Mouse (Mus musculus) adrenal gland (tissue): ENCODE data around the gene Gzmd.
"Not testable (repeated sequence)": the region's sequence is repeated elsewhere in the genome, so short reads cannot be mapped to it uniquely, and the experiment has no call there.

ENCODE experiments used
- intact Hi-C: fragments of 180-260 bp; cut with DNase I; formaldehyde crosslinking; loops from one replicate; pipeline ENCODE4 v1.15.1; 2025
- long read RNA-seq, 2 experiments: library from polyadenylated mRNA; unstranded; transcript quantifications; one replicate each; pipeline ENCODE4 v2.0.0; 2020; ENCODE audit warnings: borderline replicate concordance in 1 of 2; ENCODE audit not compliant: insufficient replicate concordance in 1 of 2

Gene Gzmd
- long read RNA-seq, experiment 1 = 0 reads
- long read RNA-seq, experiment 2 = 0 reads

DNA sequence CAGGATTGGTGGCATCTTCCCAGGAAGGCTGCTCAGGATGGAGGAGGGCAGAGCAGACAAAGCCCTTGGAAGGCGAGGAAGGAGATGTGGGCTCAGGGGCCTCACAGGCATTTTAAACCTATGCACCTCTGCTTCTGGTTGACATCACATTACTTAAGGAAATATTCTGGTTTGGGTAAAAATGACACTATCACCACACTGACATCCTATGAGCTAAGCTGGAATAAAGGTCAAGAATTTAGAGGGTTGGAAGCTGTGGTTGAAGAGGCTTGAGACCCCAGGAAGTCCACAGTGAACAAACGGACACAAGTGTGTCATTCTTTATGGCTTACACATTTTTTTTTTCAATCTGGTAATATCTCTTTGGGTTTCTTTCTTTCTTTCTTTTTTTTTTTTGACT, at the start of gene Gzmd:
Gzmd (minus strand) TSS at position 101 of the 400 bp plus-strand sequence.
- intact Hi-C loops = not testable (repeated sequence)

DNA sequence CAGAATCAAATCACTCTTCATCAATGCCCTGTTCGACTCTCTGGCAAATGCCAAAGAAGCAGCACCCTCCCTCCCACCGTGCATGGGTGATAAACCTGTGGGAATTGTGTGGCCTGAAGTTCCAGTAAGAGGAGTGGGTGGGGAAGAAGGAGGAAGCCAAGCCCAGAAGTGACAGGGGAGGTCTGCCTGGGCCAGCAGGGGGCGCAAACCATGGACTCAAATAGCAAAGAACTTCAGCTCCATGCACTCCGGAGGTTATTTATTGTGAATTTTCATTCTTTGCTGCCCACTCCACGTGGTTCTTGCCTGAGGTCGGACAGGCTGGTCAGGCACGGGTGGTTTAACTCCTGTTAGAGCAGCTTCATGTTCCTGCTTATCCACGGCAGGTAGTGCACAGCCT, 45.2 kb upstream of the Gzmd start:
- intact Hi-C loops = loop anchor here (10.0 kb wide), 1 partner anchor 217 kb away; no protein-coding TSS in a partner anchor

DNA sequence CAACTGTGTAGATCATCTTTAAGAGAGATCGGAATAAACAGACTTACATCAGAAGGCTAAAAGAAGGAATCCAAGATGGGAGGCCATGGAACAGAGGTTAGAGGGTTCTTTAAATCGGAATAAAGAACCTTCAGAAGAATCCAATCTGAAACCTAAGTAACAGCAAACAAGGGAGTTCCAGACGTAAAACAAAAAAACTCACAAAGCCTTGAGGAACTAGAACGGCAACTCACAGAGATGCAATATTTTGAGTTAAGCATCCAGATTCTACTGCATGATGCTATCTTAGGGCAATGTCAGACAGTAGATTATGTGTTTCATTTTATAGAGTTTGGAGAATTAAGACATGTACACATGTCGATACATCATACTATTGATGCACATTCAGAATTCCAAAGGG, 42.1 kb upstream of the Gzmd start, which contains the start of gene Gzmn:
Gzmn (minus strand) TSS at position 101 of the 400 bp plus-strand sequence.
- intact Hi-C loops = loop anchor here (10.0 kb wide), 1 partner anchor 220 kb away; no protein-coding TSS in a partner anchor

DNA sequence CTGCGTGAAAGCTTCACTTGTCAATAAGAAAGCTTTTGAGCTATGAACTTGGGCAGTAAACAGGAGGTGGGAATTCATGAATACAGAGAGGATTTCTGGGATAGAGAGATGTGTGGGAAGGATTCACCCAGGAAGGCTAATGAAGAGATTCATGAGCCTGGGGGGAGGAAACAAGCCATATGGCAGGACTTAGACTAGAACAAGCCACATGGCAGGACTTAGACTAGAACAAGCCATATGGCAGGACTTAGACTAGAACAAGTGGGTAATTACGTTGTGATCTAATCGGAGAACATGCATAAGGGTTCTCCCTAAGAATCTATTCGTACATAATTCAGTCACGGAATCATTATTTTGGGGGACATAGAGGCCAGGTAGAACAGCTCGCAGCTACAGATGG, 41.0 kb upstream of the Gzmd start:
- intact Hi-C loops = loop anchor here (10.0 kb wide), 1 partner anchor 221 kb away; no protein-coding TSS in a partner anchor

DNA sequence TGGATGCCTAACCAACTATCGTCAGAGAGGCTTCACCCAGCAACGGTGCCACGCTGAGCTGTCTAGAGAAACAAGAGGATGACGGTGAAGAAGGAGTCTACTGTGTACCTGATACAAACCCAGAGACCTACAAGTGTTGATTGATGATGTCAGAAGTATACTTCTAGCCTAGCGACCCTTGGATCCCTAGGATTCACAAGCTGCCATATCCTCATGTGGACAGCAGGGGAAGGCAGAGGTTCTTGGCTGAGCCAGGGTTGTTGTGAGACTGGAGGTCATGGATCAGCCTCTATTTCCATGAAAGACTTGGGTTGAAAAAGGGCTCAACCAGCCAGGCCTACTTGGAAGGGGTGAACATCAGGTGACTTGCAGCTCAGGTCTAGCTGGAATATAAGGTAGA, 40.3 kb upstream of the Gzmd start:
- intact Hi-C loops = loop anchor here (10.0 kb wide), 1 partner anchor 222 kb away; no protein-coding TSS in a partner anchor

DNA sequence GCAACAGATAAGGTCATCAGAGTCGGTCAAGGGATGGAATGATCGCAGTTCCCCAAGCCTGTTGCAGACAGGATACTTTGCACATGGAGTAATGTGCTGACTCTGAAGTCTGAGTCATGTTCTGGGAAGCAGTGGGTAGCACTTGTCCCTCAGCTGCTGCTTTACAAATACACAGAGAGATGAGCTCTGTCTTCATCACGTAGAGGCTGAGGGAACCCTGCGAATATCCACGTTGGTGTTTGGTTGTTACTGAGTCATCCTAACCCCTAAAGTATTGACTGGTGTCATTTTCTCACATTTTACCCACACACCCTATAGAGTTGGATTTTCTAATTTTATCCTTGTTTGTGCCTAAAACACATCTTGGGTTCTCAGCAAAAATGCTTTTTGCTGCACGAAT, 35.6 kb upstream of the Gzmd start:
- intact Hi-C loops = no loop called here

DNA sequence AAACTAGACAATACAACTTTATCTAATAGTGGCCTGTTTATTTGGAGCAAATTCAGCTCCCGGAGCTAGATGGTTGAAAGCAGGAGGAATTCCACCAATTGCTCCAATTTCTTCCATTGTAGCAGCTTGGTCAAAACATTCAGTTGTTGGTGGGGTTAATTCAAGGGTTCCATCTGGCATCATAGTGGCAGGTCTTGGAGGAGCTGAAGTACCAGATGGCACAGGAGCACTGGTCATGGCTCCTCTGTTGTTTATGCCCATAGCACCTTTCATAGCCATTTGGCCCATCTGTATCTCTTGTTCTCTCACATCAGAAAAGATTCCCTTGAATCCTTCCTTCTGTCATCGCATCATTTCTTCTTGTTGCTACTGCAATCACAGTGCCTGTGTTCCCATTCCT, 29.7 kb upstream of the Gzmd start:
- intact Hi-C loops = no loop called here

DNA sequence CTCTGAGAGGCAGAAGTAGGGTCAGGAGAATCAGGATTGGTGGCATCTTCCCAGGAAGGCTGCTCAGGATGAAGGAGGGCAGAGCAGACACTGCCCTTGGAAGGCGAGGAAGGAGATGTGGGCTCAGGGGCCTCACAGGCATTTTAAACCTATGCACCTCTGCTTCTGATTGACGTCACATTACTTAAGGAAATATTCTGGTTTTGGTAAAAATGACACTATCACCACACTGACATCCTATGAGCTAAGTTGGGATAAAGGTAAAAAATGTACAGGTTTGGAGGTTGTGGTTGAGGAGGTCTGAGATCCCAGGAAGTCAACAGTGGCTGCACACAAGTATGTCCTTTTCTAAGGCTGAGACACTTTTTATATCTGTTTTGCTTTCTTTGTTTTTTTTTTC, 27.1 kb upstream of the Gzmd start, which contains the start of gene Gzmg:
Gzmg (minus strand) TSS at position 101 of the 400 bp plus-strand sequence.
- intact Hi-C loops = not testable (repeated sequence)

DNA sequence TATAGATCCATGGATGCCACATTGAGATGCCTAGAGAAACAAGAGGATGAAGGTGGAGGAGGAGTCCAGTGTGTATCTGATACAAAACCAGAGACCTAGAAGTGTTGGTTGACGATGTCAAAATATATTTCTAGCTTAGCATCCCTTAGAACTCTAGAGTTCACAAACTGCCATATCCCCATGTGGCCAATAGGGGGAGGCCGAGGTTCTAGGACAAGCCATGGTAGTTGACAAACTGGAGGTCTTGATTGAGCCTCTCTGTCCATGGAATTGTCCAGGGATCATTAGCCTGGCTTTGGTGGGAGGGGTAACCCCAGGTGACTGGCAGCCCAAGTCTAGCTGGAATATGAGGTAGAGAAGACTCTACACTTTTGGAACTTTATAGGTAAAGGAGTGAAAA, 22.9 kb upstream of the Gzmd start:
- intact Hi-C loops = no loop called here

DNA sequence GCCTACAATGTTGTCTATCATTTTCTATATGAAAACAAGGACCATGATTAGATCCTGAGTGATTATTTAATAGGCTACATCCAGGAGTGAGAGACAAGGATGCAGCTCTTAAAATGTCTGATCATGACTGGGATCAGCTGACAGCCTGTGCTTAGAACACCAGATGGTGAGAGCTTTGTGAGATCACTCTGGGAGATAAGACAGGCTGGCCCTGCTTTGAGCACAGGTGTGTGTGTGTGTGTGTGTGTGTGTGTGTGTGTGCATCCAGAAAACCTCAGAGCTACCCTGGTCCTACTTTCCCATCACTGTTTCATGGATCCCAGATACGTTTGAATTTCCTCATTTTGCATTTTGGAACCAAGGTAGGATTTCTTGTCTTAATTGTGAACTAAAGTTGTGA, 1.3 kb upstream of the Gzmd start:
- intact Hi-C loops = not testable (repeated sequence)

DNA sequence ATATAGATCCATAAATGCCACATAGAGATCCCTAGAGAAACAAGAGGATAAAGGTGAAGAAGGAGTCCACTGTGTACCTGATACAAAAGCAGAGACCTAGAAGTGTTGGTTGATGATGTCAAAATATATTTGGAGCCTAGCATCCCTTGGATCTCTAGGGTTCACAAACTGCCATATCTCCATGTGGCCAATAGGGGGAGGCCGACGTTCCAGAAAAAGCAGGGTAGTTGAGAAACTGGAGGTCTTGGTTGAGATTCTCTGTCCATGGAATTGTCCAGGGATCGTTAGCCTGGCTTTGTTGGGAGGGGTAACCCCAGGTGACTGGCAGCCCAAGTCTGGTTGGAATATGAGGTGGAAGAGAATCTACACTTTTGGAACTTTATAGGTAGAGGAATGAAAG, 4.1 kb downstream of the Gzmd start:
- intact Hi-C loops = no loop called here

DNA sequence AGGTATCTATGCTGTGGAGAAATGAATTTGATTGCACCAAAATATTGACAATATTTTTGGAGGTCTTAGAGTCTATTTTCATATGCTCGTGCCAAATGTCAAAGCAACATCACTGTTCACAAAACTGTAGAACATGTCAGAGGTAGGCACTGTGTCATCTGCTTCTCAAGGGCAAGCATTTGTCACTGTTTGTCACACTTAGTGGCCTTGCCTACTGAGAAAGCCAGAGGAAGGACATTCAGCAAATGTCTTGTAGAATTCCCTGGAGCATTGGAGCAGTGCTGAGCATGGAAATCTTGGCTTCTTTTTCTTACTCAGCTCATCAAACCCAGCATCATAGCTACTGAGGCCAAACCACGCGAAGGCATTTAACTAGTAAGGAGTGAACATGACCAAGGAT, 8.9 kb downstream of the Gzmd start:
- intact Hi-C loops = no loop called here

DNA sequence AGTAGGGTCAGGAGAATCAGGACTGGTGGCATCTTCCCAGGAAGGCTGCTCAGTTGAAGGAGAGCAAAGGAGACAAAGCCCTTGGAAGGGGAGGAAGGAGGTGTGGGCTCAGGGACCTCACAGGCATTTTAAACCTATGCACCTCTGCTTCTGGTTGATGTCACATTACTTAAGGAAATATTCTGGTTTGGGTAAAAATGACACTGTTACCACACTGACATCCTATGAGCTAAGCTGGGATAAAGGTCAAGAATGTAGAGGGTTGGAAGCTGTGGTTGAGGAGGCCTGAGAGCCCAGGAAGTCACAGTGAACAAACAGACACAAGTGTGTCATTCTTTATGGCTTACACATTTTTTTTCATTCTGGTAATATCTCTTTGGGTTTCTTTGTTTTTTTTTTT, 11.9 kb downstream of the Gzmd start, which contains the start of gene Gzme:
Gzme (minus strand) TSS at position 101 of the 400 bp plus-strand sequence.
- intact Hi-C loops = no loop called here

DNA sequence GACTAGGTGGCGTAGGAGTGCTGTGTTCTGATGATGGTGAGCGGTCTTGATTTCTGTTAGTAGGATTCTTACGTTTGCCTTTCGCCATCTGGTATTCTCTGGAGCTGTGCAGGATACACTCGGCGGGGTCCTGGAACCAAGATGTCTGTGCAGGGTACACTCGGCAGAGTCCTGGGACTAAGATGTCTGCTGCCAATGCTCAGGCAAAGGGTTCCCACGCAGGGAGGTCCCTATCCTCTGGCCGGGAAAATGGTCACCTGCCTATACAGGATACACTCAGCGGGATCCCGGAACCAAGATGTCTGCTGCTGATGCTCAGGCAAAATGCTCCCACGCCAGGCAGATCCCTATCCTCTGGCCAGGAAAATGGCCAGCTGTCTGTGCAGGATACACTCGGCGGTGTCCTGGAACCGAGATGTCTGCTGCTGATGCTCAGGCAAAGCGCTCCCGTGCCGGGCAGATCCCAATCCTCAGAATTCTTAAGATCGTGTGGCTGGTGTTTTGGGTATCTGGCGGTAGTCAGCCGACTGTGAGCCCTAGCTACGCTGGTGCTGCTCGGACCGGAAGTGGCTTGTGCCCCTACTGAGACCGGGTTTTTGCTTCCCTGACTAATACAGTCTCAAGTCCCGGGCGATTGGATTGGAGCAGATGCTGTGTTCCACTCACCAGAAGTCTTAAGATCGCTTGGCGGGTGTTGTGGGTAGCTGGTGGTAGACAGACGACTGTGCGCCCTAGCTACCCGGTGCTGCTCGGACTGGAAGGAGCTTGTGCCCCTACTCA, 16.7 kb downstream of the Gzmd start:
- intact Hi-C loops = not testable (repeated sequence)

DNA sequence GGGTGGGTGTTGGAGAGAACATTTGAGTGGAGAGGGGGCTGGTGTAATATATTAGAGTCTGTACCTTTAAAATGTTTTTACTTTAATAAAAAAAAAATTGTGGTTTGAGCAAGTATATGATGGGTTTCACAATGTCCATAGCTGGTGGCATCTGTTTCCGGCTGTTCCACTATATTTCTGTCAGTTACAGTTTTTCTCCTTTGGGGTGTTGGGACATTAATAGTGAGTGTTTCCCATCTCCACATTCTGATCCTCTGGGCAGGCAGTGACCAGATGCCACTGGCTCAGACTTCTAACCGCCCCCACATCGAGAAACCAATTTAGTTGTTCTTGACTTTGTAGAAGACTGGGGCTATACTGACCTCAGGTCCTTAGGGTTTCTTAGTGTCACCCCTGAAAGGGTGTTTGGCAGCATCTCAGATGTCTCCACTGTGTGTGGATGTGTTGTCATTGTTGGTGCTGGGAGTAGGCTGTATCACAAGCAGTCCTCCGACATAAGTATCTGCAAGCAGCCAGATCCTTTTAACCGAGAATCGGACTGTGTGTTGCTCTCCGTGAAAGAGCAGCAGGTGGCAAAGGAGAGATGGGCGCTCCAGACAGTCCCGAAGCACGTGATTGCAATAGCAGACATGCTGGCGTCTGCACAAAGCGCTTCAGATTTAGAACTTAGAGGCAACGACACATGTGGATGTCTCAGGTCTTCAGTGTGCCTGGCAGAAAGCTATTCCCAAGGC, 26.8 kb downstream of the Gzmd start:
- intact Hi-C loops = no loop called here

DNA sequence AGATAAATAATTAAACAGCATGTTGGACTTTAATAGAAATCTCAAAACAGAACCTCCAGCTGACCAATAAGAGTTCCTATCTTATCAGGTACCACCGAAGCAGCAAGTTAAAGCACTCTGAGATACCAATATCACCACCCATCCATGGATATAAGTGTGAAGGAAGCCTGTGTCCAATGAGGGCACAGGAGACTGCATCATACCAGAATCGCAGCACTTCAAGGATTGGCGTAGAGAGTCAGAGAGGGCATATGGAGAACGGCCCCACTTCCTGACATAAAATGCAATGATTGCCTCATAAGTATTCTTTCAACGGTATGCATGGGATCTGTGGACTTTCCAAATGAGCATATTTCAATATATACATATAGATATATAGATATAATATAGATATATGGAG, 27.4 kb downstream of the Gzmd start:
- intact Hi-C loops = no loop called here

DNA sequence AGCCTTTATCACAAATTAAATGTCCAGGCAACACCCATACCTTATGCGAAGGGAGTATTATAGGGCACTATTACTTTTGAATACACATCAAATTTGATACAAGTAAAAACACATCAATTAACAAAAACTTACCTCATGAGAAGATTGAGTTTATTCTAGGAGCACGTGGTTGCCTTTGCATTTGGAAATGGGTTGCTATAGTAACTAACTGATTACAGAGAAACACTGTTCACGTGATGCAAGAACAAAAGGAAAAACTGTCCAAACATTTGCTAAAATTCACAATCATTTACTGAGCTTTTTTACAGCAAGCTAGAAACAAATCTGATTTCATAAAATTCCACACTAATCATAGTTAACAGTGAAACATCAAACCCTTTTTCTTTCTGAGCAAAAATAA, 29.0 kb downstream of the Gzmd start:
- intact Hi-C loops = no loop called here

DNA sequence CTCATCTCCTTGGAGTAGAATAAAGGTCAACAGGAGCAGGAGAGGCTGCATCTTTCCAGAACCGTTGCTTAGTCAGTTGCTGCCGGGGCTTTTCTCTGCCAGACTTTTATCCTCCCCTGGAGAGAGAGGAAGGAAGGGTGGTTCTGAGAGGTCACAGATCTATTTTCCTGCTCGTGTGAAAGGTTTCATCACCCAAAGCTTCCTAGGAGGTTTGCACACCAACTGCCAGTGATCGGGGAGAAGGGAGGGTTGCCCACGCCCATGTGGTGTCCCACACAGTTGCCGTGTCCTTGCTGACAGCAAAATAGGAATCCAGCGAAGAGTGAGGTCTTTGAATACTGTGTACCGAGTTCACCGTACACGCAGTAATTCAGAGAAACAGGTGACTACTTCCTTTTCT, 30.0 kb downstream of the Gzmd start, which contains the start of gene Ctsg:
Ctsg (minus strand) TSS at position 189 of the 400 bp plus-strand sequence.
- intact Hi-C loops = no loop called here

DNA sequence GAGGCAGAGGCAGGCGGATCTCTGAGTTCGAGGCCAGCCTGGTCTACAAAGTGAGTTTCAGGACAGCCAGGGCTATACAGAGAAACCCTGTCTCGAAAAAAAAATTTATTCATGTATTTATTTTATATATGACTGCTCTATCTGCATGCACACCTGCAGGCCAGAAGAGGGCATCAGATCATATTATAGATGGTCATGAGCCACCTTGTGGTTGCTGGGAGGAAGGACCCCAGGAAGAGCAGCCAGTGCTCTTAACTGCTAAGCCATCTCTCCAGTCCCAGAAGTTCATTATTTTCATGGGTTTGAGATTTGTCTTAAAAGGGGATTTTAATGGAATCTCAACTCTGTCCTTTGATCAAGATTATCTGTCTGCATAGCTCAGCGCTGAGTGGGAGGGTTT, 33.5 kb downstream of the Gzmd start:
- intact Hi-C loops = no loop called here

DNA sequence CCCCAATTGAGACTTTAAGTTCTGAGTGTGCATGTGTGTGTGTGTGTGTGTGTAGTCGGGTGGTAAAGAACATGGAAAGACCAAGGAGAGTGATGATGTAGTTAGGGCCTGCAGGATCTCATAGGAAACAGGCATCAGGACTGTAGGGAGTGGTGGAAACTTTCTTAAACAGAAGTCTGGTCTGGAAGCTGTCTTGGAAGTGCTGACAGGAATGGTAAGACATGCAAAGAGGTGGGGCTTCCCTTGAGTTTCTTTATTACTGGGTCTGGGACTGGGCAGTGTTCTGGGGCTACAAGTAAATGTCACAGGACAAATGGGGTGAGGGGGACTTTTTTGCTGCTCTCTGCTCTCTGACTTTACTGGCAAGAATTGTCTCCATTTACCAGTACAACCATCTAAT, 34.8 kb downstream of the Gzmd start:
- intact Hi-C loops = no loop called here

DNA sequence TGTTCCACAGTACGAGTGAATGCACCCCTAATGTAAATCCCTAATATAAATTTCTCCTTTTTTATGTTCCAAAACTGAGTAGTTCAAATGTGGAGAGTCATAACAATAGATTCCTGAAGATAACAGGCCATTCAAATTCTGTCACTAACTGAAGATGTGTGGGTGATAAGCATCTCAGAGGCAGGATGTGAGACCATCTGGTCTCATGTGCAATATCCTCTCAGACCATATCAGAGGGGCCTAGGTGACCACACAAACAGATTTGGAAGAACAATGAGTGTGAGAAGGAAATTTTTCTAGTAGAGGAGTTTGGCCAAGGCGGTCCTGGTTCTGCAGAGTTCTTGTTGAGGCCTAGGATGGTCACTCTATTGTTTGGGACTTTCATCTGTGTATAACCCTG, 39.1 kb downstream of the Gzmd start:
- intact Hi-C loops = no loop called here

DNA sequence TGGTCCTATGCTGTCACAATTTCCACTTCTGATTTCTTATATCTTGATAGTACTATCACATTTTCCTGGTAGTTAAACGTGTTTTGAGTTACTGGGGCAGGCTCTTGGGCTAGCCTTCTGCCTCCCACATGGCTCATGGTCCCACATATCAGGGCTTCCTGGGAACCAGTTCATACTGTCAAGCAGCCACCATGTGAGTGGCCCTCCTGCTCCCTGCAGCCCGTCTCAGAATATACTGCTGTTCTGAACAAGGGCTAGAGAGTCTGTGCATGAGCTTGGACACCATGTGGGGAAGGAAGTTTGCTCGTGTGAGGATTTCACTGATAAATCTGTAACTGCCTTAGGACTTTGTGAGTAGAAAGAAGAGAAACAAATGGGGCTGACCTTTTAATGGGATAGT, 45.7 kb downstream of the Gzmd start:
- intact Hi-C loops = no loop called here
